Mouse (Mus musculus): ENCODE measurements at regions not wholly inside any gene's neighbourhood (a gene's known extent, or its start where the extent isn't known, plus 50 kb on each side); places are given as distances from the start of the nearest gene placed in this dataset.

GRCm38 (mm10) chr13:99744790-99745120 is 156.1 kb downstream of the Cartpt start:
- no peak for TF ChIP-seq CTCF (IDR thresholded peaks at IDR 0.05; ENCODE audit: low read depth)
- no peak for TF ChIP-seq EP300 (IDR thresholded peaks at IDR 0.05; ENCODE audit: low read depth)
